Mouse (Mus musculus): ENCODE measurements at regions not wholly inside any gene's neighbourhood (a gene's known extent, or its start where the extent isn't known, plus 50 kb on each side); places are given as distances from the start of the nearest gene placed in this dataset.

- no peak for DNase-seq (ENCODE audit: low read depth, low spot score)
Measured at GRCm38 (mm10) chr12:52622398-52622797, 76.8 kb upstream of the Akap6 start.

- no peak for DNase-seq (ENCODE audit: low read depth, low spot score)
Measured at GRCm38 (mm10) chr12:52623416-52624108, 75.6 kb upstream of the Akap6 start.

GRCm38 (mm10) chr12:52624871-52625270 is 74.3 kb upstream of the Akap6 start:
- no peak for DNase-seq (ENCODE audit: low read depth, low spot score)

- no peak for DNase-seq (ENCODE audit: low read depth, low spot score)
Measured at GRCm38 (mm10) chr12:52628771-52629170, 70.4 kb upstream of the Akap6 start.

GRCm38 (mm10) chr12:52635121-52635878 is 63.9 kb upstream of the Akap6 start:
- peak; percentile 14 for DNase-seq (ENCODE audit: low read depth, low spot score)

GRCm38 (mm10) chr12:52636186-52636881 is 62.8 kb upstream of the Akap6 start:
- no peak for DNase-seq (ENCODE audit: low read depth, low spot score)

GRCm38 (mm10) chr12:52636920-52637319 is 62.3 kb upstream of the Akap6 start:
- no peak for DNase-seq (ENCODE audit: low read depth, low spot score)

GRCm38 (mm10) chr12:52637506-52638249 is 61.5 kb upstream of the Akap6 start:
- DNase-seq (ENCODE audit: low read depth, low spot score), result peak; percentile 74

GRCm38 (mm10) chr12:52638461-52638860 is 60.7 kb upstream of the Akap6 start:
- no peak for DNase-seq (ENCODE audit: low read depth, low spot score)

GRCm38 (mm10) chr12:52644059-52644458 is 55.1 kb upstream of the Akap6 start:
- DNase-seq (ENCODE audit: low read depth, low spot score), result peak; percentile 18
